Mouse (Mus musculus) heart, embryonic 13.5 days (tissue): ENCODE results near the gene Sec14l1. TPM values are rescaled to one million over a fixed set of nuclear protein-coding genes. Genes with fewer than 3 reads are reported as not detected.

Experiments used
- ATAC-seq: fragments of 200-750 bp; cut with Nextera tagmentation; 2 replicates; pipeline ENCODE4 v1.8.0; 2017; ENCODE audit warnings: moderate TSS enrichment; ENCODE audit not compliant: insufficient number of reproducible peaks, low FRiP score, low TSS enrichment; ENCODE audit errors: extremely low read depth
- H3K27ac ChIP-seq: fragments of 300-500 bp; sonication (generic); replicated peaks from 2 replicates; pipeline ENCODE4 v1.5.1; 2015; ENCODE audit warnings: moderate library complexity, mild to moderate bottlenecking, inconsistent platforms
- H3K27me3 ChIP-seq: fragments of 300-500 bp; sonication (generic); replicated peaks from 2 replicates; pipeline ENCODE4 v1.6.1; 2015; ENCODE audit warnings: mild to moderate bottlenecking, inconsistent platforms
- H3K36me3 ChIP-seq: fragments of 300-500 bp; sonication (generic); 2 replicates; pipeline ENCODE4 v1.6.1; 2015; ENCODE audit warnings: mild to moderate bottlenecking, inconsistent platforms
- H3K4me1 ChIP-seq: fragments of 300-500 bp; sonication (generic); 2 replicates; pipeline ENCODE4 v1.6.1; 2015; ENCODE audit warnings: inconsistent platforms
- H3K4me2 ChIP-seq: fragments of 300-500 bp; sonication (generic); 2 replicates; pipeline ENCODE4 v1.6.1; 2015; ENCODE audit warnings: inconsistent platforms, mild to moderate bottlenecking, moderate library complexity
- H3K4me3 ChIP-seq: fragments of 300-500 bp; sonication (generic); 2 replicates; pipeline ENCODE4 v1.5.1; 2015; ENCODE audit warnings: moderate library complexity, mild to moderate bottlenecking, inconsistent platforms
- H3K9ac ChIP-seq: fragments of 300-500 bp; sonication (generic); 2 replicates; pipeline ENCODE4 v1.6.1; 2015; ENCODE audit warnings: inconsistent platforms, mild to moderate bottlenecking, moderate library complexity
- H3K9me3 ChIP-seq: fragments of 300-500 bp; sonication (generic); 2 replicates; pipeline ENCODE4 v1.6.1; 2016; ENCODE audit warnings: inconsistent platforms
- WGBS: fragments of 180-500 bp; shearing (Covaris S2); methylation state at CpG from one replicate; pipeline ENCODE4 v1.1.7; 2015; ENCODE audit warnings: mixed read lengths; 5-methylcytosine and 5-hydroxymethylcytosine counted together
- polyA plus RNA-seq: library from polyadenylated mRNA; unstranded; fragments of >200 nt; fragmentation: Nextera tagmentation; extraction: Ambion mirVana; gene quantifications from 2 replicates; pipeline ENCODE4 v1.2.1, GENCODE M21; 2015

The Sec14l1 gene
- polyA plus RNA-seq, 1 experiment from 2014 or later = 44.5 TPM

GRCm38 (mm10) chr11:117146776-117147536 lies 32.0 kb downstream of the Sec14l1 start:
- no peaks in the 10 kb centered on the region for H3K27me3 ChIP-seq
- H3K9ac ChIP-seq = no peak overlapping the region
- H3K4me3 ChIP-seq = no peak overlapping the region
- H3K9me3 ChIP-seq = no peaks in the 10 kb centered on the region
- ATAC-seq = no peak
- 69% methylated on average over 24 of the region's 24 CpGs for WGBS
- H3K27ac ChIP-seq = no peak overlapping the region
- peaks cover 9% of the 10 kb centered on the region for H3K4me1 ChIP-seq
- peaks cover 100% of the 10 kb centered on the region for H3K36me3 ChIP-seq
- H3K4me2 ChIP-seq = no peak overlapping the region

- ATAC-seq = no peak
- WGBS = 84% methylated on average over 18 of the region's 18 CpGs
- no peaks in the 10 kb centered on the region for H3K9me3 ChIP-seq
- H3K4me2 ChIP-seq = no peak overlapping the region
- no peak overlapping the region for H3K9ac ChIP-seq
- no peak overlapping the region for H3K4me3 ChIP-seq
- no peak overlapping the region for H3K27ac ChIP-seq
- peaks cover 95% of the 10 kb centered on the region for H3K36me3 ChIP-seq
- no peaks in the 10 kb centered on the region for H3K27me3 ChIP-seq
- H3K4me1 ChIP-seq = peaks cover 9% of the 10 kb centered on the region
Observed at GRCm38 (mm10) chr11:117148893-117149685, 34.1 kb downstream of the Sec14l1 start.

- H3K9ac ChIP-seq = no peak overlapping the region
- WGBS = 74% methylated on average over 9 of the region's 9 CpGs
- H3K9me3 ChIP-seq = no peaks in the 10 kb centered on the region
- no peaks in the 10 kb centered on the region for H3K27me3 ChIP-seq
- H3K27ac ChIP-seq = no peak overlapping the region
- H3K4me3 ChIP-seq = no peak overlapping the region
- no peak overlapping the region for H3K4me2 ChIP-seq
- ATAC-seq = no peak
- H3K4me1 ChIP-seq = peaks cover 19% of the 10 kb centered on the region
- peaks cover 93% of the 10 kb centered on the region for H3K36me3 ChIP-seq
Observed at GRCm38 (mm10) chr11:117150467-117150966, 35.5 kb downstream of the Sec14l1 start.

GRCm38 (mm10) chr11:117151461-117151860 lies 36.5 kb downstream of the Sec14l1 start:
- 85% methylated on average over 7 of the region's 7 CpGs for WGBS

GRCm38 (mm10) chr11:117152541-117152940 lies 37.6 kb downstream of the Sec14l1 start:
- Histone ChIP-seq H3K27ac (no peak overlapping the region), H3K9me3 (no peaks in the 10 kb centered on the region), H3K36me3 (peaks cover 91% of the 10 kb centered on the region), H3K9ac (no peak overlapping the region), H3K27me3 (no peaks in the 10 kb centered on the region), H3K4me1 (peaks cover 29% of the 10 kb centered on the region), H3K4me3 (no peak overlapping the region), H3K4me2 (no peak overlapping the region)
- no peak for ATAC-seq
- 87% methylated on average over 6 of the region's 6 CpGs for WGBS

More at GRCm38 (mm10) chr11:117151461-117151860, 36.5 kb downstream of the Sec14l1 start:
- no peak for ATAC-seq
- Histone ChIP-seq H3K27me3 (no peaks in the 10 kb centered on the region), H3K4me3 (no peak overlapping the region), H3K36me3 (peaks cover 92% of the 10 kb centered on the region), H3K27ac (no peak overlapping the region), H3K9me3 (no peaks in the 10 kb centered on the region), H3K4me2 (no peak overlapping the region), H3K4me1 (peaks cover 25% of the 10 kb centered on the region), H3K9ac (no peak overlapping the region)

GRCm38 (mm10) chr11:117153553-117153952 lies 38.6 kb downstream of the Sec14l1 start:
- Histone ChIP-seq H3K4me2 (no peak overlapping the region), H3K4me1 (peaks cover 37% of the 10 kb centered on the region), H3K27ac (peak overlapping the region; percentile 72; the same call in 1 of the 2 replicates), H3K27me3 (no peaks in the 10 kb centered on the region), H3K36me3 (peaks cover 91% of the 10 kb centered on the region), H3K4me3 (no peak overlapping the region), H3K9me3 (no peaks in the 10 kb centered on the region), H3K9ac (0 out of 2 replicates have a peak overlapping the region, but pooled peaks have one; percentile 6)
- WGBS = 69% methylated on average over 9 of the region's 9 CpGs
- no peak for ATAC-seq

- H3K27ac ChIP-seq = peak overlapping the region; percentile 72
- peak overlapping the region; percentile 40; the same call in 1 of the 2 replicates for H3K9ac ChIP-seq
- H3K9me3 ChIP-seq = no peaks in the 10 kb centered on the region
- H3K4me3 ChIP-seq = no peak overlapping the region
- H3K36me3 ChIP-seq = peaks cover 91% of the 10 kb centered on the region
- WGBS = 44% methylated on average over 7 of the region's 7 CpGs
- H3K4me2 ChIP-seq = no peak overlapping the region
- peak; percentile 38; the same call in 1 of the 2 replicates for ATAC-seq
- H3K27me3 ChIP-seq = no peaks in the 10 kb centered on the region
- peaks cover 44% of the 10 kb centered on the region for H3K4me1 ChIP-seq
Observed at GRCm38 (mm10) chr11:117154088-117154815, 39.3 kb downstream of the Sec14l1 start.

GRCm38 (mm10) chr11:117156725-117157124 lies 41.8 kb downstream of the Sec14l1 start:
- H3K4me1 ChIP-seq = peaks cover 51% of the 10 kb centered on the region
- H3K36me3 ChIP-seq = peaks cover 83% of the 10 kb centered on the region
- H3K4me3 ChIP-seq = no peak overlapping the region
- no peak overlapping the region for H3K4me2 ChIP-seq
- H3K9ac ChIP-seq = no peak overlapping the region
- no peaks in the 10 kb centered on the region for H3K27me3 ChIP-seq
- WGBS = 20% methylated on average over 15 of the region's 15 CpGs
- ATAC-seq = no peak
- no peaks in the 10 kb centered on the region for H3K9me3 ChIP-seq
- no peak overlapping the region for H3K27ac ChIP-seq

- Histone ChIP-seq H3K27ac (no peak overlapping the region; the same call in 1 of the 2 replicates), H3K9me3 (no peaks in the 10 kb centered on the region), H3K27me3 (no peaks in the 10 kb centered on the region), H3K4me1 (peaks cover 56% of the 10 kb centered on the region), H3K4me3 (no peak overlapping the region), H3K4me2 (no peak overlapping the region), H3K9ac (peak overlapping the region; percentile 54; the same call in 1 of the 2 replicates), H3K36me3 (peaks cover 69% of the 10 kb centered on the region)
- no peak for ATAC-seq
- 72% methylated on average over 11 of the region's 11 CpGs for WGBS
Observed at GRCm38 (mm10) chr11:117158343-117158742, 43.4 kb downstream of the Sec14l1 start.

- Histone ChIP-seq H3K27ac (peak overlapping the region; percentile 21; the same call in 1 of the 2 replicates), H3K4me1 (peaks cover 52% of the 10 kb centered on the region)
Observed at GRCm38 (mm10) chr11:117159257-117159945, 44.4 kb downstream of the Sec14l1 start.

More at GRCm38 (mm10) chr11:117159257-117159945, 44.4 kb downstream of the Sec14l1 start:
- ATAC-seq = no peak
- WGBS = 80% methylated on average over 13 of the region's 13 CpGs
- Histone ChIP-seq H3K9me3 (peaks cover 6% of the 10 kb centered on the region; the same call in 1 of the 2 replicates), H3K4me3 (no peak overlapping the region), H3K9ac (no peak overlapping the region), H3K4me2 (no peak overlapping the region), H3K36me3 (peaks cover 64% of the 10 kb centered on the region), H3K27me3 (no peaks in the 10 kb centered on the region)
